Comparison of ENCODE assay signal across 32 mouse cellular contexts in the genomic region with DNA sequence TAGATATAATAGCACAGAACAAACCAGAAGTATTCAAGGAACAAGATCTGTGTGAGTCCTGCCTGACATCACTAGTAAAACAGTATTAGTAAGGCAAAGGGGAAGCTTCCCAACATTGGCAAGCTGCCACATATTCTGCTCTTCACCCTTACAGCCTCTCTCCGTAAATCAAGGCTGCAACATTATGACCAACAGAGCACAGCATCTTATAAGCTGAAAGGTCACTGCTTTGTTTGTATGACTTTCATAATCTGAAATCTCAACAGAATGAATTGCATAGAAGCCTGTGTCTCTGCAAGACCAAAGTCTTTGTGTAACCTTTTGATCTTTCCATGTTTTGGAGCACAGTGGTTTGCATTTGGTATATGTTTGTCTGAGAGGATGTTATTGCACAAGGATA. TPM values are rescaled to one million over a fixed set of nuclear protein-coding genes. Genes with fewer than 3 reads are reported as not detected.
DNase-seq lines count a peak whose midpoint lies in the region; ATAC-seq and TF ChIP-seq lines count a peak whose summit lies in the region.
"Had no signal": no experiment of that assay in that cellular context is flagged by ENCODE, and none has a peak within 500 bp of the region (broad histone marks: within the 10 kb centered on the region; RNA-seq: fewer than 3 reads in every experiment).

No protein-coding gene starts in this region.

- H3K4me3 ChIP-seq in kidney, postnatal 0 days (replicated peaks; ENCODE audit: low read depth, low read length): no peak overlapping the region
- no peak overlapping the region for H3K4me3 ChIP-seq in lung, embryonic 16.5 days (ENCODE audit: low read length)
- H3K4me3 ChIP-seq: embryonic facial prominence, embryonic 12.5 days; heart, embryonic 12.5 days; limb, embryonic 13.5 days; liver, embryonic 13.5 days; midbrain, embryonic 10.5 days had no signal

- WGBS in kidney, postnatal 0 days: 38% methylated on average over 1 of the region's 1 CpGs
- 39% methylated on average over 1 of the region's 1 CpGs for WGBS in lung, embryonic 16.5 days

- ATAC-seq in kidney, postnatal 0 days (replicated peaks; ENCODE audit: low FRiP score, low read depth): no peak; the same call in 1 of the 2 replicates
- ATAC-seq in lung, embryonic 16.5 days (ENCODE audit: low read depth): peak; percentile 60
- ATAC-seq: forebrain, postnatal 0 days; intestine, postnatal 0 days had no signal

- H3K27ac ChIP-seq in kidney, postnatal 0 days: no peak overlapping the region
- H3K27ac ChIP-seq in lung, embryonic 16.5 days (ENCODE audit: low read length): no peak overlapping the region
- H3K27ac ChIP-seq: embryonic facial prominence, embryonic 12.5 days; limb, embryonic 13.5 days; liver, embryonic 13.5 days; macrophage; midbrain, embryonic 10.5 days had no signal

- no peak overlapping the region for H3K9ac ChIP-seq in kidney, postnatal 0 days (ENCODE audit: low read depth, low read length)
- H3K9ac ChIP-seq in lung, embryonic 16.5 days (ENCODE audit: low read length): no peak overlapping the region
- H3K9ac ChIP-seq: embryonic facial prominence, embryonic 12.5 days; forebrain, postnatal 0 days; heart, embryonic 12.5 days; limb, embryonic 13.5 days; liver, embryonic 13.5 days had no signal

- H3K4me1 ChIP-seq in kidney, postnatal 0 days (replicated peaks; ENCODE audit: insufficient read depth, low read length): no peaks in the 10 kb centered on the region
- H3K4me1 ChIP-seq in lung, embryonic 16.5 days (replicated peaks; ENCODE audit: control insufficient read depth, insufficient read depth, low read length): no peaks in the 10 kb centered on the region
- H3K4me1 ChIP-seq: embryonic facial prominence, embryonic 12.5 days; heart, embryonic 12.5 days; limb, embryonic 13.5 days; liver, embryonic 13.5 days; midbrain, embryonic 10.5 days had no signal

- TF ChIP-seq CTCF in kidney, postnatal 0 days (IDR thresholded peaks at IDR 0.05; ENCODE audit: low read depth): no peak

- no peaks in the 10 kb centered on the region for H3K36me3 ChIP-seq in kidney, postnatal 0 days (ENCODE audit: insufficient read depth, low read length)
- no peaks in the 10 kb centered on the region for H3K36me3 ChIP-seq in lung, embryonic 16.5 days (ENCODE audit: control insufficient read depth, insufficient read depth, low read length)
- H3K36me3 ChIP-seq: embryonic facial prominence, embryonic 12.5 days; G1E; heart, embryonic 12.5 days; limb, embryonic 13.5 days; liver, embryonic 13.5 days; midbrain, embryonic 10.5 days had no signal

- H3K4me2 ChIP-seq in kidney, postnatal 0 days (ENCODE audit: low read length): no peak overlapping the region
- no peak overlapping the region for H3K4me2 ChIP-seq in lung, embryonic 16.5 days (ENCODE audit: low read depth, low read length)
- H3K4me2 ChIP-seq: embryonic facial prominence, embryonic 12.5 days; heart, embryonic 12.5 days; limb, embryonic 13.5 days; liver, embryonic 13.5 days had no signal

- peak; percentile 7 to 16 for DNase-seq in adrenal gland, postnatal 36 days
- no peak for DNase-seq in adrenal gland, postnatal 25 days
- peak; percentile 63 for DNase-seq in kidney, postnatal 0 days (ENCODE audit: low spot score)
- no peak for DNase-seq in kidney, adult 18-20 months
- DNase-seq in lung, postnatal 25 days (ENCODE audit: low spot score): no peak
- DNase-seq in NIH3T3 (ENCODE audit: low read depth): peak; percentile 55
- DNase-seq in Muller cell, postnatal 12 days (ENCODE audit: inconsistent ontology term): no peak
- DNase-seq: B cell, adult 2 months; cerebellum, adult 11-12 months; cerebellum, postnatal 25 days; forebrain, postnatal 0 days; gastrocnemius, postnatal 14 days; heart, adult 18-20 months; heart, postnatal 10 days; liver, embryonic 13.5 days; lung, adult 2 months; right cerebral cortex, postnatal 14 days had no signal

- no peaks in the 10 kb centered on the region for H3K9me3 ChIP-seq in kidney, postnatal 0 days (replicated peaks; ENCODE audit: low read length)
- H3K9me3 ChIP-seq in lung, embryonic 16.5 days (ENCODE audit: control insufficient read depth, low read length): no peaks in the 10 kb centered on the region
- H3K9me3 ChIP-seq: embryonic facial prominence, embryonic 12.5 days; G1E; heart, embryonic 12.5 days; limb, embryonic 13.5 days; liver, embryonic 13.5 days; midbrain, embryonic 10.5 days had no signal

- no peaks in the 10 kb centered on the region for H3K27me3 ChIP-seq in kidney, postnatal 0 days (ENCODE audit: insufficient read depth, low read length)
- no peaks in the 10 kb centered on the region for H3K27me3 ChIP-seq in lung, embryonic 16.5 days (ENCODE audit: control insufficient read depth, insufficient read depth, low read depth, low read length)
- H3K27me3 ChIP-seq: CH12.LX; embryonic facial prominence, embryonic 12.5 days; heart, embryonic 12.5 days; limb, embryonic 13.5 days; liver, embryonic 13.5 days had no signal

RNA-seq across cellular contexts. Expression of a gene that starts 51.1 kb away (rescaled TPM):
- not detected for total RNA-seq in adrenal gland, postnatal 36 days (2021)
- not detected in 2 replicates for total RNA-seq in adrenal gland, postnatal 25 days (2021)
- polyA plus RNA-seq in kidney, postnatal 0 days (2015; fragmentation: Nextera tagmentation; extraction: Ambion mirVana): not detected in 2 replicates
- polyA plus RNA-seq in lung, embryonic 16.5 days (2015; fragmentation: Nextera tagmentation; extraction: Ambion mirVana): not detected in 2 replicates
- total RNA-seq: CH12.LX; forebrain, postnatal 0 days; G1E; gastrocnemius, postnatal 14 days; heart, adult 18-20 months; heart, postnatal 10 days; left cerebral cortex, postnatal 14 days had no signal
- polyA plus RNA-seq: embryonic facial prominence, embryonic 12.5 days; forebrain, embryonic 11.5 days; forebrain, postnatal 0 days; G1E; heart, embryonic 12.5 days; hindbrain, embryonic 11.5 days; intestine, postnatal 0 days; limb, embryonic 13.5 days; liver, embryonic 13.5 days; lung, adult 2 months; macrophage; midbrain, embryonic 10.5 days; neural tube, embryonic 11.5 days; spleen, adult 2 months; urinary bladder, adult 2 months had no signal

Comparison
In these comparisons a context has a peak if more than half of its experiments do, and no peak if none do; other contexts are left out.
1. DNase-seq: peak in adrenal gland, postnatal 36 days (2 of 2), kidney, postnatal 0 days (single experiment) and NIH3T3 (single experiment); none in adrenal gland, postnatal 25 days (single experiment), kidney, adult 18-20 months (single experiment), lung, postnatal 25 days (single experiment) and Muller cell, postnatal 12 days (single experiment).